In genomic region chr4:141204580-141205061, GRCm38 (mm10) we compare ENCODE assay signal across 8 mouse cellular contexts. TPM values are rescaled to one million over a fixed set of nuclear protein-coding genes. Genes with fewer than 3 reads are reported as not detected.
DNase-seq lines count a peak whose midpoint lies in the region; ATAC-seq and TF ChIP-seq lines count a peak whose summit lies in the region.

No protein-coding gene starts in this region.

- ATAC-seq in kidney, embryonic 16.5 days (ENCODE audit: low FRiP score, low TSS enrichment), result peak; percentile 61; the same call in 1 of the 2 replicates
- ATAC-seq in inflammation-experienced regulatory T-cells, adult 6 months, result no peak

- H3K27me3 ChIP-seq in kidney, embryonic 16.5 days (ENCODE audit: insufficient read depth, low read length), result no peaks in the 10 kb centered on the region
- H3K27me3 ChIP-seq in E14TG2a.4 (ENCODE audit: insufficient read depth, low read length), result no peaks in the 10 kb centered on the region

- H3K36me3 ChIP-seq in kidney, embryonic 16.5 days (ENCODE audit: insufficient read depth, low read length), result peaks cover 21% of the 10 kb centered on the region
- peaks cover 49% of the 10 kb centered on the region for H3K36me3 ChIP-seq in E14TG2a.4 (ENCODE audit: insufficient read depth, low read length)

- peak; percentile 41 for TF ChIP-seq CTCF in E14TG2a.4 (conservative IDR thresholded peaks at IDR 0.05; ENCODE audit: low read length)

- no peaks in the 10 kb centered on the region for H3K9me3 ChIP-seq in kidney, embryonic 16.5 days (ENCODE audit: low read length)
- no peaks in the 10 kb centered on the region for H3K9me3 ChIP-seq in E14TG2a.4 (ENCODE audit: low read length)

- no peak overlapping the region for H3K4me2 ChIP-seq in kidney, embryonic 16.5 days (replicated peaks; ENCODE audit: low read depth, low read length)

- no peak for DNase-seq in kidney, adult 9 months
- peak; percentile 25 for DNase-seq in c-Kit-positive CD71-positive TER-119-positive erythroid progenitor cells, embryonic 14.5 days (ENCODE audit: low spot score)
- DNase-seq in kidney, postnatal 25 days, result peak; percentile 37 to 38
- DNase-seq in right cerebral cortex, postnatal 4 days, result peak; percentile 50
- no peak for DNase-seq in cerebellum, adult 18-20 months

- H3K27ac ChIP-seq in kidney, embryonic 16.5 days (ENCODE audit: low read length), result no peak overlapping the region

- no peak overlapping the region for H3K4me3 ChIP-seq in kidney, embryonic 16.5 days (ENCODE audit: low read length)
- no peak overlapping the region for H3K4me3 ChIP-seq in E14TG2a.4 (replicated peaks; ENCODE audit: low read length)

- H3K9ac ChIP-seq in kidney, embryonic 16.5 days (replicated peaks; ENCODE audit: low read length), result no peak overlapping the region

- no peaks in the 10 kb centered on the region for H3K4me1 ChIP-seq in kidney, embryonic 16.5 days (ENCODE audit: insufficient read depth, low read length)
- peaks cover 49% of the 10 kb centered on the region for H3K4me1 ChIP-seq in E14TG2a.4 (replicated peaks; ENCODE audit: low read depth, low read length)

- WGBS in kidney, embryonic 16.5 days, result 68% methylated on average over 4 of the region's 4 CpGs

RNA-seq across cellular contexts. Expression of gene Rsg1, which starts 9.1 kb away (rescaled TPM):
- 8.1 and 9.2 TPM in 2 replicates for polyA plus RNA-seq in kidney, embryonic 16.5 days (2015; fragmentation: Nextera tagmentation; extraction: Ambion mirVana)
- polyA plus RNA-seq in inflammation-experienced regulatory T-cells, adult 6 months (2017; shearing (Covaris generic)), result 1 to 10 TPM; 1.7 to 6.1 (median 3.3) TPM

RNA-seq across cellular contexts. Expression of gene Arhgef19, which starts 34.7 kb away (rescaled TPM):
- 9.6 and 11.2 TPM in 2 replicates for polyA plus RNA-seq in kidney, embryonic 16.5 days (2015; fragmentation: Nextera tagmentation; extraction: Ambion mirVana)
- polyA plus RNA-seq in inflammation-experienced regulatory T-cells, adult 6 months (2017; shearing (Covaris generic)), result not detected

RNA-seq across cellular contexts. Expression of gene Fbxo42, which starts 56.9 kb away (rescaled TPM):
- polyA plus RNA-seq in kidney, embryonic 16.5 days (2015; fragmentation: Nextera tagmentation; extraction: Ambion mirVana), result 21.1 and 21.9 TPM in 2 replicates
- 1 to 10 TPM; 5.5 to 6.3 (median 5.8) TPM for polyA plus RNA-seq in inflammation-experienced regulatory T-cells, adult 6 months (2017; shearing (Covaris generic))

Comparison
In these comparisons a context has a peak if more than half of its experiments do, and no peak if none do; other contexts are left out.
1. DNase-seq: peak in c-Kit-positive CD71-positive TER-119-positive erythroid progenitor cells, embryonic 14.5 days (single experiment), kidney, postnatal 25 days (2 of 2) and right cerebral cortex, postnatal 4 days (single experiment); none in kidney, adult 9 months (single experiment) and cerebellum, adult 18-20 months (0 of 2).
2. RNA of gene Arhgef19, which starts 34.7 kb away (polyA plus RNA-seq): 9.6 to 11.2 TPM in kidney, embryonic 16.5 days; not detected in inflammation-experienced regulatory T-cells, adult 6 months; every median in the first group is over 10 times any median in the second.